Mouse (Mus musculus) MEL-GATA-1-ER (cell line): ENCODE measurements at regions not wholly inside any gene's neighbourhood (a gene's known extent, or its start where the extent isn't known, plus 50 kb on each side); places are given as distances from the start of the nearest gene placed in this dataset.
A peak's percentile ranks its signal among the peaks of the same experiment; 100 is the strongest.

ENCODE experiments used
- DNase-seq: peaks from one replicate; pipeline ENCODE4 v3.0.0-alpha.2; 2012; ENCODE audit warnings: low read depth; ENCODE audit errors: extremely low read depth

DNA sequence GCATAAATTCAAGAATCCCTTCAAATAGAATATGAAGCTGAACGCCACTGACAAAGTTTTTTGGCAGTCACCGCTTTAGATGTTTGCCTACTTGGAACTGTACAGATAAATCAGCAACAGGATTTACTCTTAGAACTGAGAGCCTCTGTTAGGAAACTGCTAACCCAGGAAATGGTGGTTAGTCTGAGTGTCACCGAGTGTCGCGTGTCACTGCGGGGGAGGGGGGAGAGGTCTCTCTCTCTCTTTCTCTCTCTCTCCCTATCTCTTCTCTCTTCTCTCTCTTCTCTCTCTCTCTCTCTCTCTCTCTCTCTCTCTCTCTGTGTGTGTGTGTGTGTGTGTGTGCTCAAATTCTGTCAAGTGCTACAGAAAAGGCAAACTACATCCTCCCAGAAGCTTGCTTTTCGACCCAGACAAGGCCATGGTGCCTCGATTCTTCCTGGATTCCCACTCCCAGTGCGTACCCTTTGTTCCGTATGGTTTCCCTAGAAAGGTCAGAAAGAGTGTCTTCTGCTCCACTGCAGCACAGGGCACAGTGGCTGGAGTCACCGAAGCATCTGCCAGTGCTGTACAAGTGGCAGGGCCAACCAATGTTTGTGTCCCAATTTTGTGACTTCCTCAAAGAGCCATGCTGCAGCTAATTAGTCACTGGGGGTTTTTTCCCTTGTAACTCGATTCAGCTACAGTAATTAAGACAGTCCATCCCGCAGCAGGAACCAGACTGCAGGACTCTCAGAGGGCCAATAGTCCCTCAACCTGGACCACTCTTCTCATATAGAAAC lies 87.0 kb downstream of the Cog6 start:
- no peak for DNase-seq

DNA sequence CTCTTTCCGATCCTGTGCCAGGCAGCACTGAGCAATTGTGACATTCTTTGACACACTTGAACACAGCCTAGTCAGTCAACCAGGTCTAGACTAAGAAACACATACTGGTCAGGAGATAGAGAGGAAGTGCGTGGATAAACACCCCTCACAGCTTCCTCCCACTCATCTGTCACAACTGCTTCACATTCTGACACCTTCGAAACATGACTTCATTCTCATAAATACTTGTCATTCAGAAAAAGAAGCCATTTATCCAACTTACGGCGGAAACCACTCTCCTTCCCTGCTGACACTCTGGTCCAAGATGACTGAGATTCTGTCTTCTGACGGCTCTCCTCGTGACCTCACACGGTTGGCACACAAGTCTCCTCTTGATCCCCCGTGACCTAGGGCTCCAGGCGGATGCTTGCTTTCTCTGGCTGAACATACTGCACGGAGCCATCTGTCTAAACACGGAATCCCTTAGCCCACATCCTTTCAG lies 89.6 kb downstream of the Cog6 start:
- DNase-seq = no peak

DNA sequence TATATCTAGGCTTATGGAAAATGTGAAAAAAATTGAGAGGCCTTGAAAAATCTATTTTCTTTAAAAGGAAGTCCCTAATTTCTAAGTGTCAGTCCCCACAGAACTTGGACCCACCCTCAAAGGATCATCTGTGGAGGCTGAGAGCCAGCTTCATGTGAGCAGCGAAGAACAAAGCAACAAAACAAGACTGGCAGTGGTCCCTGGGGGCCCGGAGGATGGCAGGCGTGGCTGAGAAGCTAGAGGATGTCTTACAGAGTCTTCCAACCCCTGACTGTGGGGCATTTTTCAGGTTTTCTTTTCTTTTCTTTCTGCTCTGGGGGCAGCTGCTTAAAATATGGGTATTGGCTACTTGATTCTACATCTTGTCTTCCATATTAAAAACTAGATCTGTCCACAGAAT lies 90.5 kb downstream of the Cog6 start:
- no peak for DNase-seq

DNA sequence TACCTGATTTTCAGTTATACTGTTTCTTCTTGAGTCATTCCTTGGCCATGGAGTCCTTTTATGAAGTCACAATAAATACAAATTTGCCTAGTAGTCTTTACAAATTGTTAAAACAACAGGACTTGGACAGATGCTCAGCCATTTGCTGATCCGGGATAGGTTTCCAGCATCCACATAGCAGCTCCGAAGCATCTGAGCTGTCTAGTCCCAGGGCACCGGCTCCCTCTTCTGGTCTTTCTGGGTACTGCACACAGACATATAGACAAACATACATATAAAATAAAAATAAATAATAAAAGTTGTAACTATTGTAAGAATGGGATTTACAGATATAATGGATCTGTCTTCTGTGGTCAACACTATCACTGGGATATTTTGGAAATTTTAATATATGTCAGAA lies 91.8 kb downstream of the Cog6 start:
- peak; percentile 27 for DNase-seq

- DNase-seq = no peak
These were observed 92.4 kb downstream of the Cog6 start for GRCm38 (mm10) chr3:52924631-52925030.

- DNase-seq = no peak
These were observed 93.0 kb downstream of the Cog6 start for GRCm38 (mm10) chr3:52923824-52924559.

GRCm38 (mm10) chr3:52922411-52922810 lies 94.6 kb downstream of the Cog6 start:
- DNase-seq = no peak

- DNase-seq = no peak
These were observed 110.0 kb downstream of the Cog6 start for GRCm38 (mm10) chr3:52906823-52907564.

DNA sequence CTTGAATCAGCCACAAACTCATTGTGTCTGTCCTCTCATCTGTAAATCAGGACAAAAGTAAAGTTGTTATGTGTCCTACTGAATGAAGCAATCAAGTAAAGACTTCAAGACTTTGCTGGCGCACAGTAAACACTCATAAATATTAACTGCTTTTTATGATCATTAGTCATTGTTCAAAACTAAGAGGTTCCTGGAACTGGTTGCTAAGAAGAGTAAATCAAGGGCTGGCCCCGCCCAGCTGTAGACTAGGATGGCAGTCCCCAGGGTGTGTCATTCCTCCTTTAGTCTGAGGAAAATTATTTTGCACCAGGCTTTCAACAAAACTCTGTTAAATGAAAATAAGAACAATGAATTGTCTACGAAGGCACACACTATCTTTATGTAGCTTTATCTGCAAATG lies 113.0 kb downstream of the Cog6 start:
- DNase-seq = no peak

- DNase-seq = no peak
These were observed 119.4 kb downstream of the Cog6 start for GRCm38 (mm10) chr3:52897665-52898064.

- no peak for DNase-seq
These were observed 120.6 kb downstream of the Cog6 start for GRCm38 (mm10) chr3:52896462-52896861.

DNA sequence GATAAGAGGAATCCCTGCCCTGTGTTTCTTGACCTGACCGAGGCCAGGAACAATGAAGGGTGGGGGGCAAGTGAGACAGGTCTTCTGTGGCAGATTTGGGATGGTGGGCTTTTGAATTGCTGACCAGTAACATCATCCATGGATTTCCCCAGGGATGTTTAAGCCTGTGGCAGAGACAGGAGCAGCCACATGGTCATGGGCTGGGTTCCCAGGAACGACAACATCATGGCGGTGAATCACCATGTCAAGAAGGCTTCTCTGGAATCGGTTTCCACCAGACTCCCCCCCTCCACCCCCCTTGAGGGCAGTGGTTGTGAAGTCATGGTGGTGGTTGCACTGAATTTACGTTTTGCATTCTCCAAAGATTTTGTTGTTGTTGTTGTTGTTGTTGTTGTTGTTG lies 121.3 kb downstream of the Cog6 start:
- DNase-seq = no peak

- DNase-seq = no peak
These were observed 122.2 kb downstream of the Cog6 start for GRCm38 (mm10) chr3:52894812-52895211.

DNA sequence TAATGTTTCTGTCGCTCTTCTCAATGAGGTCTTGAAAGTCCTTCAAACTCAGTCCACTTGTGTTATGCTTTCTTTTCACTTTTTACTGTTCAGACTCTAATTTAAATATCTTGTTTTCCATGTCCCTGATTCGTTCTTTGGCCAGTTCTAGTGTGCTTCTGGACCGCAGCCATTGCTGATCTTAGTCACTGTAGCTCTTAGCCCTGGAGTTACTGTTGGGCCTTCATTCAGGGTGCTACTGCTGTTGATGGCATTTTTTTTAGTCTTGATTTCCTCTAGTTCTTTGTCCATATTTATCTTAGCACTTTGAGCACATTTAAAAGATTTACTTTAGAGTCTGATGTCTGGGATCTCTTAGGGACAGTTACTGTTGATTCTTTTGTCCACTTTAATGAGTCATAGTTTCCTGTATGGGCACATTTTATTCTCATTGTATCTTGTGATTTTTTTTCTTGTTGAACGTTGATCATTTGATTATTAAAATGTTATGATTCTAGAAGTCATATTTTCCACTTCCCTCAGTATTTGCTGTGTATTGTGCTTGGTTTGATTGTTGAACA lies 127.8 kb downstream of the Cog6 start:
- no peak for DNase-seq

DNA sequence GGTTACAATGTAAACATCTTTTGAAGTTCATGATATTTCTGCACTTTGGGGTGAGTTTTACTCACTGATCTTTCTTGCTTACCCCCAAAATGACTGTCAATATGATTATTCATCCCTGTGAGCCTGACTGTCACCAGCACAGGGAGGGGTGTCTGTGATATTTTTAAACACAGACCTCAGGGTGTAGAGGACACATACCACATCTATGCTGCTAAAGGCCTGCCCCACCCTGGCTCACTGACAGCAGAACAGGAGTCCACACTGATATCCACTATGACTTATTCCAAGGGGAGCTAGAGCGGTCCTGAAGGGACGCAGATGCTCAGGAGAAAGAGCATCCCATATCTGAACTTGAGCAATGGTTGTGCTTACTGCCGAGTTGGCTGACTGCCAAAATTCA lies 135.1 kb downstream of the Cog6 start:
- no peak for DNase-seq

GRCm38 (mm10) chr3:52881139-52881538 lies 135.9 kb downstream of the Cog6 start:
- DNase-seq = no peak

GRCm38 (mm10) chr3:52879700-52880099 lies 137.3 kb downstream of the Cog6 start:
- no peak for DNase-seq

DNA sequence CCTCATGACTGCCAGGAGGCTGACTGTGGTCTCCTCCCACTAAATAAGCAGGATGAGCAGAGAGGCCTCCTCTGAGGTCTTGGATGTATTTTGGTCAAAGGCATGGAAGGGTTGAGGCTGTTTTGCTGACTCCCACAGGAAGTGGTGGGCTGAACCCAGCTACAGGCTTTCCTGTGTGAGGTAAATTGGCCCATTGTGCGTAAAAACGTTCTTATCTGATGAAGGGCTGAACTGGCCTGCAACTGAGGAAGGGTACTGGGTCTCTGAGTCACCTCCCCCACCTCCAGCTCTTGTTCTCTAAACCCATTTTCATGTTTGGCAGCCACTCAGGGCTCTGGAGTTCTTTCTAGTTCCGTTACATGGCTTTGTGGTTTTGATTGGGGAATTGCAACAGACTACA lies 138.7 kb downstream of the Cog6 start:
- no peak for DNase-seq

DNA sequence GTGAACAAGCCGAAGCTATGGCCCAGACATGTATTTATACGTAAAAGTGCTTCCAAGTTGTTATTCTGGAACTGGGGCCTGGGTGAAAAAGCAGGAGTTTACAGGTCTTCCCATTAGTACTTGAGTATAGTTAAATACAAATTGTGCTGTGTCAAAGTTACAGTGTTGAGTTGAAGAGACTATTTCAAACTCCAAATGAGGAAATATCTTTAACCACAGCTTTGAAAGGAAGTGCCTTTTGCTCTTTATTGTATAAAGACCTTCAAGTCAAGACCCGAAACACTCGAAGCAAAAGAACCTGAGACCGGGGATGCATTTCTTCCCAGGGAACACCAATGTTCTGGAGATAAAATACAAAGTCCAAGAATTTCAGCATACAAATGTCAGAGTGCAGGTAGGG lies 144.8 kb downstream of the Cog6 start:
- DNase-seq = no peak

- DNase-seq = no peak
These were observed 153.7 kb downstream of the Cog6 start for GRCm38 (mm10) chr3:52863146-52863849.

- no peak for DNase-seq
These were observed 155.0 kb downstream of the Cog6 start for GRCm38 (mm10) chr3:52862026-52862425.
